Mouse (Mus musculus) heart, adult 2 months (tissue): ENCODE results near the gene Polr2a. TPM values are rescaled to one million over a fixed set of nuclear protein-coding genes. Genes with fewer than 3 reads are reported as not detected.

Experiments used
- DNase-seq, 2 experiments: peaks; one replicate each; pipeline ENCODE4 v3.0.0; 2021
- H3K27ac ChIP-seq: fragments of 200-600 bp; 2 replicates; pipeline ENCODE4 v1.8.1; 2022
- H3K27me3 ChIP-seq: fragments of 200-500 bp; 2 replicates; pipeline ENCODE4 v1.6.1; 2012; ENCODE audit warnings: mild to moderate bottlenecking, low read length, inconsistent platforms, mixed read lengths; ENCODE audit not compliant: control insufficient read depth, insufficient read depth
- H3K36me3 ChIP-seq: fragments of 200-500 bp; 2 replicates; pipeline ENCODE4 v1.6.1; 2012; ENCODE audit warnings: low read length, inconsistent platforms; ENCODE audit not compliant: control insufficient read depth, insufficient read depth
- H3K4me1 ChIP-seq: fragments of 200-500 bp; 2 replicates; pipeline ENCODE4 v1.6.1; 2011; ENCODE audit warnings: low read length; ENCODE audit not compliant: control insufficient read depth, insufficient read depth
- H3K4me3 ChIP-seq: fragments of 200-600 bp; 2 replicates; pipeline ENCODE4 v1.8.1; 2022
- H3K79me2 ChIP-seq: fragments of 200-500 bp; replicated peaks from 2 replicates; pipeline ENCODE4 v1.6.1; 2012; ENCODE audit warnings: mild to moderate bottlenecking, inconsistent platforms, low read length, moderate library complexity, mixed read lengths; ENCODE audit not compliant: control insufficient read depth, insufficient read depth
- H3K9ac ChIP-seq: fragments of 200-500 bp; 2 replicates; pipeline ENCODE4 v1.6.1; 2012; ENCODE audit warnings: low read depth, mild to moderate bottlenecking, control low read depth, inconsistent platforms, low read length, mixed read lengths
- CTCF ChIP-seq: fragments of 200-600 bp; IDR thresholded peaks from 2 replicates; pipeline ENCODE4 v1.8.1; 2022; ENCODE audit warnings: antibody characterized with exemption, mild to moderate bottlenecking, moderate library complexity
- EP300 ChIP-seq: fragments of 200-500 bp; IDR thresholded peaks from 2 replicates; pipeline ENCODE4 v1.6.1; 2011; ENCODE audit warnings: low read depth, low read length, control low read depth; ENCODE audit not compliant: insufficient read depth
- POLR2A ChIP-seq: fragments of 200-500 bp; IDR thresholded peaks from 2 replicates; pipeline ENCODE4 v1.6.1; 2011; ENCODE audit warnings: mild to moderate bottlenecking, low read depth, low read length, control low read depth; ENCODE audit not compliant: insufficient read depth
- WGBS: fragments of 180-500 bp; shearing (Covaris S2); methylation state at CpG from one replicate; pipeline ENCODE4 v1.1.7; 2018; 5-methylcytosine and 5-hydroxymethylcytosine counted together
- intact Hi-C: fragments of 180-260 bp; cut with DNase I; formaldehyde crosslinking; loops from one replicate; pipeline ENCODE4 v1.15.1; 2025
- polyA plus RNA-seq: library from polyadenylated mRNA; depleted of rRNA; stranded (reverse); fragments of >200 nt; gene quantifications from 2 replicates; pipeline ENCODE4 v1.2.3, GENCODE M21; 2012
- total RNA-seq, 2 experiments: library from RNA; stranded (reverse); gene quantifications; 2 replicates each; pipeline ENCODE4 v1.2.3; 2021

The Polr2a gene
- total and polyA plus RNA-seq, 3 experiments, result 15.6 to 30.4 (median 25.3) TPM

DNA sequence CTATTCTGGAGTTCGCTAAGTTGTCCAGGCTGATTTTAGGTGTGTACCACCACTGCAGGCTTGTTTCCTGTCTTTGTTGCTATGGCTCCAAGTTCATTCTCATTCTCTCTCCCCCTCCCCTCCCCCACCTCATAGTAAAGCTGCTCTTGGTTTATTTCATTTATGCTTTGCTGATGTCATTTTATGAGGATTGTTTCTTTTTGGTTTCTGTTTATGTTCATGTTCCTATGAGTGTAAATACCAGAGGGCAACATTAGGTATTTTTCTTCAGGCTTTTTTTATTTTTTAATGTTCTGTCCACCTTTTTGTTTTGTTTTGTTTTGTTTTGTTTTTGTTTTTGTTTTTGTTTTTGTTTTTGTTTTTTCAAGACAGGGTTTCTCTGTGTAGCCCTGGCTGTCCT, 3.4 kb upstream of the Polr2a start, which contains the start of gene Slc35g3:
Slc35g3 (minus strand) TSS at position 101 of the 400 bp plus-strand sequence.
- peaks cover 5% of the 10 kb centered on the region for H3K36me3 ChIP-seq
- intact Hi-C loops, result no loop called here
- H3K27ac ChIP-seq, result no peak within 1 kb of the TSS
- H3K4me3 ChIP-seq, result no peak within 1 kb of the TSS
- TF ChIP-seq POLR2A, result no peak
- no peak for TF ChIP-seq EP300
- TF ChIP-seq CTCF, result no peak
- H3K79me2 ChIP-seq, result no peaks in the 10 kb centered on the region; the same call in 1 of the 2 replicates
- DNase-seq, result no peak
- peaks cover 2% of the 10 kb centered on the region; the same call in 1 of the 2 replicates for H3K4me1 ChIP-seq
- no peaks in the 10 kb centered on the region for H3K27me3 ChIP-seq
- H3K9ac ChIP-seq, result no peak within 1 kb of the TSS
- WGBS, result 29% methylated on average over 1 of the region's 1 CpGs

DNA sequence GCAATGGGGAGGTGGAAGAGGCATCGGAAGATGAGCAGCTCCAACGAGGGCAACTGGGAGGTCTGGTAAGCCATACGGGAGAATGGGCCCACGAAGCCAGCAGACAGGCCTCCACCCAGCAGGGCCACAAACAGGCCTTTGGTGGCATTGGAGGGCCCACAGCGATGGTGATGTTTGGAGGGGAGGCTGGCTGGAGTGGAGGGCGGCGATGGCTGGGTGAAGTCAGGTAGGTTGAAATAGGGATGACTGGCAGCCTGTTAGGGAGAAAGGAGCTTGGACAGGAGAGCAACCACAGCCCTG, 2.4 kb upstream of the Polr2a start:
- TF ChIP-seq POLR2A (no peak), EP300 (no peak), CTCF (no peak)
- Histone ChIP-seq H3K4me3 (no peak overlapping the region), H3K79me2 (no peaks in the 10 kb centered on the region), H3K27me3 (no peaks in the 10 kb centered on the region), H3K9ac (no peak overlapping the region), H3K36me3 (peaks cover 5% of the 10 kb centered on the region), H3K4me1 (peaks cover 4% of the 10 kb centered on the region; the same call in 1 of the 2 replicates), H3K27ac (no peak overlapping the region)
- intact Hi-C loops, result no loop called here
- no peak for DNase-seq
- WGBS, result 98% methylated on average over 7 of the region's 7 CpGs

DNA sequence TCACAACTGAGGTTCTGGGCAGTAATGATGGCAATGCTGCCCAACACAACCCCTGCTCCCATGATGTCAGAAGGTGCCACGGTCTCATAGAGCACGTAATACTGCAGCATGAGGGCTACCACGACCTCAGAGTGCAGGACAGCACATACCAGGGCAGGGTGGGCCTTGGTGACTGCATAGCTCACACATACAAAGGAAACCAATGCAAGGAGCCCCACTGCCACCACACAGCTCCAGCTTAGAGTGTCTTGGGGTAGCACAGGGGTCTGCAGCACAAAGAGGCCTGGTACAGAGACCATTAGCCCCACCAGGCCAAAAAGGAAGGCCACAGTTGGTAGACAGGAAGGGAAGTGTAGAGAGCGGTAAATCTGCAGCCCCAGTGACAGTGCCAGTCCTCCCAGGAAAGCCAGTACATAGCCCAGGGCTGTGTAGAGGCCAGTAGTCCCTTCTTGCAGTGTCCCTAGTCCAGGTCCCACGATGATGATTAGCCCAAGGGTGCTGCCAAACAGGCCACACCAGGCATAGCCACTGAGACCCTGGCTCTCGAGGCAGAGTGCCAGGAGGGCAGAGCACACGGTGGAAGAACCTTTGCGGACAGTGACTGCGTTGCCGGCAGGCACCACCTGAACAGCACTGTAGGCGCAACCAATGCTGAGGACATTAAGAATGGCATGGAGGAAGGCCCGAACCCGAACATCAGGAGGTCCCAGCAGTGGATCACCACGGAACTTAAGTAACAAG, 1.9 kb upstream of the Polr2a start:
- WGBS, result 85% methylated on average over 14 of the region's 14 CpGs
- intact Hi-C loops, result no loop called here

DNA sequence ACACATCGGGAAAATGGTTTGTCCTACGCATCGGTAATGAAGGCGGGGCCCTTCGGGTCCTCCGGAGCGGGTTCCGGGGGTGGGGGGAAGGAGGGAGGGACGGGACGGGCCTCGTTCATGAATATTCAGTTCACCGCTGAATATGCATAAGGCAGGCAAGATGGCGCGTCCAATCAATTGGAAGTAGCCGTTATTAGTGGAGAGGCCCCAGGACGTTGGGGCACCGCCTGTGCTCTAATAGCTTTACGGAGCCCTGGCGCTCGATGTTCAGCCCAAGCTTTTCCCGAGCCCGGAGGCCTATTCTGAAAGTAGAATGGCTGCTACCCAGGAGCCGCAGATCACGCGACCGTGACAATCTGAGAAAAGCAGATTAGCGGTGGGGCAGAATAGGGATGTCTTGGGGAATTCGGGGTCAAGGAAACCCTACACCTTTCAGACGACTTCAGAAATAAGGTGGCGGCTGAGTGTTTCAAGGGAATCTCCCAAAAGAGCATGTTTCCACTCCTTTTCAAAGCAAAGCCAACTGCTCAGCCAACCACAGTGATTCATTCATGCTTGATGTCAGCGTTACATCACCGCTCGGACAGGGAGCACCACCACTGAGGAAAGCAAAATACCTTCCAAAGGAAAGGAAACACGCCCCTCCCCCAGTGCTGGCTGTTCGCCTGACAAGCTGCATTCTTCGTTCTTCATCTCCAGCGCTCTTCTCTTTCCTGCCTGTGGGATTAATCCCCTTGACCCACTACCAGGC, 709 bp upstream of the Polr2a start:
- Histone ChIP-seq H3K27me3 (no peaks in the 10 kb centered on the region), H3K79me2 (no peaks in the 10 kb centered on the region), H3K4me1 (peaks cover 4% of the 10 kb centered on the region; the same call in 1 of the 2 replicates), H3K9ac (peak overlapping the region; percentile 76), H3K36me3 (peaks cover 7% of the 10 kb centered on the region), H3K4me3 (peak overlapping the region; percentile 53), H3K27ac (peak overlapping the region; percentile 100)
- intact Hi-C loops, result loop anchor here (1.0 to 2.0 kb wide), 6 partner anchors 44 to 162 kb away; partner anchors contain the start of genes Eif5a, Senp3 and Tmem256
- WGBS, result under 1% methylated on average over 37 of the region's 37 CpGs
- peak; percentile 88 to 92 for DNase-seq
- TF ChIP-seq CTCF (no peak), EP300 (peak; percentile 21; the same call in 1 of the 2 replicates), POLR2A (peak; percentile 81)

More for the DNA sequence above, 1.9 kb upstream of the Polr2a start:
- no peak overlapping the region for H3K4me3 ChIP-seq
- no peaks in the 10 kb centered on the region for H3K79me2 ChIP-seq
- H3K36me3 ChIP-seq, result peaks cover 5% of the 10 kb centered on the region
- TF ChIP-seq EP300, result no peak
- no peak for TF ChIP-seq POLR2A
- TF ChIP-seq CTCF, result no peak
- peak overlapping the region; percentile 100; the same call in 1 of the 2 replicates for H3K27ac ChIP-seq
- DNase-seq, result no peak
- no peak overlapping the region for H3K9ac ChIP-seq
- peaks cover 4% of the 10 kb centered on the region; the same call in 1 of the 2 replicates for H3K4me1 ChIP-seq
- H3K27me3 ChIP-seq, result no peaks in the 10 kb centered on the region

DNA sequence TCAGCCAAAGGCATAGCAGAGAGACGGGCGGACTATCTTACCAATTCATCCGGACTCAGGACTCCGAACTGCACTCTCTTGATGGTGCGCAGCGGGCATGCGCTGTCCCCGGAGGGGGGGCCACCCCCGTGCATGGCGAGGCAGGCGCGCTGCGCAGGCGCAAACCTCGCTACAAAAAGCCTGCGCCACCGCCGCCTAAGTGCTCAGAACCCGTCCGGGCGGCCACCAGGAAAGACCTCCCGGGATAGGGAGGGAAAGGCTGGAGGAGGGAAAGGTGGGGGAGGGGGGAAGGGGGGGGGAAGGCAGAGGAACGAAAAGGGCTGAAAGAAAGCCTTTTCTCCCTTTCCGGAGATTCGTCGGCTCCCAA, 364 bp downstream of the Polr2a start:
- TF ChIP-seq POLR2A (no peak), EP300 (no peak), CTCF (no peak)
- Histone ChIP-seq H3K27me3 (no peaks in the 10 kb centered on the region), H3K36me3 (peaks cover 7% of the 10 kb centered on the region), H3K4me1 (peaks cover 4% of the 10 kb centered on the region; the same call in 1 of the 2 replicates), H3K79me2 (no peaks in the 10 kb centered on the region), H3K9ac (peak overlapping the region; percentile 63), H3K27ac (peak overlapping the region; percentile 100), H3K4me3 (peak overlapping the region; percentile 66)
- peak; percentile 99 for DNase-seq
- intact Hi-C loops, result loop anchor here (1.0 to 2.0 kb wide), 6 partner anchors 45 to 163 kb away; partner anchors contain the start of genes Eif5a, Senp3 and Tmem256
- under 1% methylated on average over 26 of the region's 26 CpGs for WGBS
